Mouse (Mus musculus) urinary bladder, postnatal 25 days (tissue): ENCODE data around the gene Psmd2.

ENCODE experiments used
- DNase-seq: peaks from one replicate; pipeline ENCODE4 v3.0.0; 2022; ENCODE audit warnings: low spot score

Gene Psmd2

GRCm38 (mm10) chr16:20701729-20702521 is 50.5 kb downstream of the Psmd2 start:
- no peak for DNase-seq

- DNase-seq, result peak; percentile 58
Observed at GRCm38 (mm10) chr16:20702522-20702893, 51.1 kb downstream of the Psmd2 start.

GRCm38 (mm10) chr16:20703071-20703470 is 51.6 kb downstream of the Psmd2 start:
- no peak for DNase-seq

GRCm38 (mm10) chr16:20703699-20704400 is 52.4 kb downstream of the Psmd2 start:
- DNase-seq, result no peak

- DNase-seq, result no peak
Observed at GRCm38 (mm10) chr16:20705786-20706185, 54.3 kb downstream of the Psmd2 start.

- no peak for DNase-seq
Observed at GRCm38 (mm10) chr16:20706407-20707055, 55.1 kb downstream of the Psmd2 start.

GRCm38 (mm10) chr16:20708220-20708938 is 56.9 kb downstream of the Psmd2 start:
- no peak for DNase-seq

GRCm38 (mm10) chr16:20708939-20709734 is 57.7 kb downstream of the Psmd2 start:
- DNase-seq, result no peak

GRCm38 (mm10) chr16:20710370-20710769 is 58.9 kb downstream of the Psmd2 start:
- DNase-seq, result no peak

GRCm38 (mm10) chr16:20710810-20711209 is 59.4 kb downstream of the Psmd2 start:
- DNase-seq, result no peak

- DNase-seq, result no peak
Observed at GRCm38 (mm10) chr16:20712190-20712589, 60.7 kb downstream of the Psmd2 start.

GRCm38 (mm10) chr16:20712889-20713288 is 61.4 kb downstream of the Psmd2 start:
- DNase-seq, result no peak
